Mouse (Mus musculus) CH12.LX (cell line): ENCODE measurements around the gene Rnf43. TPM values are rescaled to one million over a fixed set of nuclear protein-coding genes. Genes with fewer than 3 reads are reported as not detected.

Experiments
- DNase-seq: peaks from one replicate; pipeline ENCODE4 v3.0.0-alpha.2; 2013; ENCODE audit errors: extremely low read depth
- H3K27ac ChIP-seq: 2 replicates; pipeline ENCODE4 v1.5.1; 2012; ENCODE audit warnings: low read depth, mild to moderate bottlenecking, control low read depth, moderate library complexity; ENCODE audit not compliant: insufficient read depth
- H3K27me3 ChIP-seq: replicated peaks from 2 replicates; pipeline ENCODE3; 2012; ENCODE audit warnings: inconsistent platforms
- H3K36me3 ChIP-seq, 2 experiments: replicated peaks in 1 of 2; 2 replicates each; pipeline versions ENCODE3 to v1.6.1; 2012; ENCODE audit warnings: inconsistent platforms in 1 of 2, low read length in 1 of 2, mild to moderate bottlenecking in 1 of 2, mixed read lengths in 1 of 2, moderate library complexity in 1 of 2; ENCODE audit not compliant: control insufficient read depth in 1 of 2, insufficient read depth in 1 of 2
- H3K4me1 ChIP-seq, 2 experiments: 2 replicates each; pipeline ENCODE4 v1.6.1; 2012; ENCODE audit warnings: inconsistent platforms in 1 of 2, moderate library complexity in 1 of 2; ENCODE audit not compliant: insufficient read depth in 2 of 2, control insufficient read depth in 1 of 2
- H3K4me2 ChIP-seq: 2 replicates; pipeline ENCODE4 v1.6.1; 2012; ENCODE audit warnings: low read depth, mild to moderate bottlenecking, control low read depth; ENCODE audit not compliant: poor library complexity, insufficient read depth, severe bottlenecking
- H3K4me3 ChIP-seq, 3 experiments: fragments of 150-350 bp in 1 of 3; sonication (generic) in 1 of 3; replicated peaks in 1 of 3; 2 replicates each; pipeline versions ENCODE3 to v1.5.1; 2011 to 2012; ENCODE audit warnings: low read depth in 2 of 3, low read length in 2 of 3, mild to moderate bottlenecking in 2 of 3, moderate library complexity in 2 of 3, control low read depth in 1 of 3, improper control_type of control experiment in 1 of 3, inconsistent platforms in 1 of 3, mixed read lengths in 1 of 3; ENCODE audit not compliant: poor library complexity in 1 of 3
- H3K79me2 ChIP-seq: replicated peaks from 2 replicates; pipeline ENCODE4 v1.6.1; 2012; ENCODE audit warnings: mild to moderate bottlenecking, moderate library complexity; ENCODE audit not compliant: control insufficient read depth, poor library complexity, insufficient read depth, severe bottlenecking; ENCODE audit errors: extremely low read depth
- H3K9ac ChIP-seq: 2 replicates; pipeline ENCODE4 v1.6.1; 2012; ENCODE audit warnings: low read depth, mild to moderate bottlenecking, control low read depth, moderate library complexity; ENCODE audit not compliant: insufficient read depth
- H3K9me3 ChIP-seq: replicated peaks from 2 replicates; pipeline ENCODE3; 2012; ENCODE audit warnings: low read length, inconsistent platforms, mixed read lengths
- BHLHE40 ChIP-seq: IDR thresholded peaks from 2 replicates; pipeline ENCODE4 v1.6.1; 2011; ENCODE audit warnings: mild to moderate bottlenecking, low read depth, low read length, improper control_type of control experiment
- CHD2 ChIP-seq: IDR thresholded peaks from 2 replicates; pipeline ENCODE4 v1.6.1; 2011; ENCODE audit warnings: low read length, improper control_type of control experiment
- E2F4 ChIP-seq: IDR thresholded peaks from 2 replicates; pipeline ENCODE4 v1.6.1; 2011; ENCODE audit warnings: low read depth, low read length, improper control_type of control experiment; ENCODE audit not compliant: insufficient replicate concordance
- ELF1 ChIP-seq: IDR thresholded peaks from 2 replicates; pipeline ENCODE4 v1.6.1; 2014; ENCODE audit warnings: low read depth, mild to moderate bottlenecking, inconsistent platforms, low read length, improper control_type of control experiment
- ETS1 ChIP-seq: conservative IDR thresholded peaks from 2 replicates; pipeline ENCODE4 v1.6.1; 2012; ENCODE audit warnings: low read depth, mild to moderate bottlenecking, inconsistent platforms, low read length, improper control_type of control experiment, moderate library complexity
- GABPA ChIP-seq: IDR thresholded peaks from 2 replicates; pipeline ENCODE4 v1.6.1; 2012; ENCODE audit warnings: low read depth, low read length, improper control_type of control experiment, inconsistent platforms; ENCODE audit not compliant: insufficient replicate concordance
- HCFC1 ChIP-seq: IDR thresholded peaks from 2 replicates; pipeline ENCODE4 v1.6.1; 2012; ENCODE audit warnings: low read depth, mild to moderate bottlenecking, inconsistent platforms, low read length, improper control_type of control experiment
- IRF4 ChIP-seq: IDR thresholded peaks from 2 replicates; pipeline ENCODE4 v1.6.1; 2014; ENCODE audit warnings: low read depth, mild to moderate bottlenecking, inconsistent platforms, low read length, improper control_type of control experiment
- JUN ChIP-seq: IDR thresholded peaks from 2 replicates; pipeline ENCODE4 v1.6.1; 2011; ENCODE audit warnings: low read depth, mild to moderate bottlenecking, low read length, improper control_type of control experiment, moderate library complexity; ENCODE audit not compliant: insufficient read depth
- JUND ChIP-seq: conservative IDR thresholded peaks from 2 replicates; pipeline ENCODE4 v1.6.1; 2011; ENCODE audit warnings: low read depth, low read length, improper control_type of control experiment
- KAT2A ChIP-seq: IDR thresholded peaks from 2 replicates; pipeline ENCODE4 v1.6.1; 2012; ENCODE audit warnings: low read length, improper control_type of control experiment, inconsistent platforms; ENCODE audit not compliant: insufficient replicate concordance
- MAFK ChIP-seq: IDR thresholded peaks from 2 replicates; pipeline ENCODE4 v1.6.1; 2011; ENCODE audit warnings: low read length, improper control_type of control experiment; ENCODE audit not compliant: insufficient replicate concordance
- MAX ChIP-seq: IDR thresholded peaks from 2 replicates; pipeline ENCODE4 v1.6.1; 2011; ENCODE audit warnings: low read length, improper control_type of control experiment
- MEF2A ChIP-seq: IDR thresholded peaks from 2 replicates; pipeline ENCODE4 v1.6.1; 2014; ENCODE audit warnings: low read depth, mild to moderate bottlenecking, inconsistent platforms, low read length, improper control_type of control experiment, borderline replicate concordance
- MYC ChIP-seq: IDR thresholded peaks from 2 replicates; pipeline ENCODE4 v1.6.1; 2011; ENCODE audit warnings: low read depth, mild to moderate bottlenecking, improper control_type of control experiment, low read length
- NELFE ChIP-seq: IDR thresholded peaks from 2 replicates; pipeline ENCODE4 v1.6.1; 2011; ENCODE audit warnings: low read depth, low read length, improper control_type of control experiment
- NRF1 ChIP-seq: IDR thresholded peaks from 2 replicates; pipeline ENCODE4 v1.6.1; 2014; ENCODE audit warnings: low read depth, mild to moderate bottlenecking, inconsistent platforms, low read length, improper control_type of control experiment, moderate library complexity
- POLR2A ChIP-seq: IDR thresholded peaks from 2 replicates; pipeline ENCODE4 v1.6.1; 2011; ENCODE audit warnings: low read depth, mild to moderate bottlenecking, improper control_type of control experiment, low read length
- RAD21 ChIP-seq: IDR thresholded peaks from 2 replicates; pipeline ENCODE4 v1.6.1; 2011; ENCODE audit warnings: low read depth, mild to moderate bottlenecking, low read length, improper control_type of control experiment, moderate library complexity
- RCOR1 ChIP-seq: conservative IDR thresholded peaks from 2 replicates; pipeline ENCODE4 v1.6.1; 2012; ENCODE audit warnings: low read depth, mild to moderate bottlenecking, inconsistent platforms, low read length, improper control_type of control experiment
- SIN3A ChIP-seq: IDR thresholded peaks from 2 replicates; pipeline ENCODE4 v1.6.1; 2012; ENCODE audit warnings: low read length, improper control_type of control experiment, inconsistent platforms
- SMC3 ChIP-seq: IDR thresholded peaks from 2 replicates; pipeline ENCODE4 v1.6.1; 2011; ENCODE audit warnings: low read depth, low read length, improper control_type of control experiment
- TBP ChIP-seq: conservative IDR thresholded peaks from 2 replicates; pipeline ENCODE4 v1.6.1; 2011; ENCODE audit warnings: low read depth, low read length, improper control_type of control experiment
- ZKSCAN1 ChIP-seq: IDR thresholded peaks from 2 replicates; pipeline ENCODE4 v1.6.1; 2012; ENCODE audit warnings: low read depth, inconsistent platforms, low read length, improper control_type of control experiment, borderline replicate concordance
- ZMIZ1 ChIP-seq: IDR thresholded peaks from 2 replicates; pipeline ENCODE4 v1.6.1; 2012; ENCODE audit warnings: low read depth, mild to moderate bottlenecking, inconsistent platforms, low read length, improper control_type of control experiment
- ZNF384 ChIP-seq: IDR thresholded peaks from 2 replicates; pipeline ENCODE4 v1.6.1; 2012; ENCODE audit warnings: low read depth, low read length, improper control_type of control experiment, inconsistent platforms
- dilution Hi-C: fragments of 300-500 bp; cut with MboI; formaldehyde crosslinking; loops from 2 replicates; pipeline ENCODE4 v1.14.3; 2020; ENCODE audit warnings: low sequenced_read_pairs; ENCODE audit not compliant: extremely low pct_unique_long_range_greater_than_20kb, extremely low pct_ligation_motif_present
- in situ Hi-C: fragments of 300-500 bp; cut with MboI; formaldehyde crosslinking; loops from 3 replicates; pipeline ENCODE4 v1.14.3; 2019; ENCODE audit warnings: low sequenced_read_pairs, low pct_ligation_motif_present, low pct_unique_long_range_greater_than_20kb, mixed read lengths
- polyA plus RNA-seq: library from polyadenylated mRNA; unstranded; fragments of >175 nt; gene quantifications from 2 replicates; pipeline ENCODE4 v1.2.1, GENCODE M21; 2012; ENCODE audit warnings: low read depth; ENCODE audit not compliant: insufficient read length
- total RNA-seq, 2 experiments: library from RNA; depleted of rRNA; stranded (reverse); fragments of 300-350 nt in 1 of 2; fragments of >200 nt in 1 of 2; gene quantifications; 2 replicates each; pipeline ENCODE4 v1.2.3; 2012 to 2014

Gene Rnf43
- total and polyA plus RNA-seq, 3 experiments: 12.2 to 27.7 (median 26.3) TPM

DNA sequence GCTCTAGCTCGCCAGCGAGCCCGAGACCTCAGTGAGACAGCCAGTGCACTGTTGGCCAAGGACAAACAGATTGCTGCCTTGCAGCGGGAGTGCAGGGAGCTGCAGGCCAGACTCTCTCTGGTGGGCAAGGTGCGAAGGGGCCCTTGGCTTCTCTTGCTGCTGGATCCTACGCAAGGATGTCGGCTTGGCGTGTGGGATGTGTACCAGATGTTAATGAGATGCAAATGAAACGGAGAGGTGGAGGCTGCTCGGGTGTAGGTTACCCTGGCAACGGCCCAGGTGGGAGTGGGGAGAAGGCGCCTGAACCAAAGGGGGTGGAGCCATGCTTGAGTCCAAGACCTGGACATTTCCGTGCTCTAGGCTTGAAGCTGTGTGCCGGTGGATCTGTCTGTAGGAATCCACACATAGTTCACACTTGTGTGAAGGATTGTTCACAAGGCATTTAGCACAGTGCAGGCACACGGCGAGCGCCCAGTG lies 101.0 kb downstream of the Rnf43 start:
- peaks cover 9 to 38% of the 10 kb centered on the region in 2 experiments; a peak in 3 of 4 replicates for H3K4me1 ChIP-seq
- H3K79me2 ChIP-seq: no peaks in the 10 kb centered on the region
- dilution Hi-C loops: no loop called here
- peaks cover 32 to 65% of the 10 kb centered on the region in 2 experiments for H3K36me3 ChIP-seq
- no peaks in the 10 kb centered on the region for H3K27me3 ChIP-seq
- no peak overlapping the region for H3K4me2 ChIP-seq
- H3K4me3 ChIP-seq: no peak overlapping the region
- no peak for DNase-seq
- peaks cover 7% of the 10 kb centered on the region for H3K9me3 ChIP-seq
- no peak overlapping the region for H3K9ac ChIP-seq
- H3K27ac ChIP-seq: no peak overlapping the region
- in situ Hi-C loops: no loop called here
- TF ChIP-seq SIN3A (no peak), MYC (no peak), MEF2A (no peak), POLR2A (no peak), NRF1 (no peak), ELF1 (no peak), ZNF384 (no peak), RAD21 (no peak), IRF4 (no peak), ZKSCAN1 (no peak), JUND (no peak), MAFK (no peak), SMC3 (no peak), KAT2A (no peak), ZMIZ1 (no peak), JUN (no peak), RCOR1 (no peak), HCFC1 (no peak), NELFE (no peak)
- TF ChIP-seq, all 38 proteins: peak for 0

- Histone ChIP-seq H3K27ac (no peak overlapping the region), H3K79me2 (no peaks in the 10 kb centered on the region), H3K9ac (no peak overlapping the region), H3K4me1 (peaks cover 9 to 33% of the 10 kb centered on the region in 2 experiments; a peak in 3 of 4 replicates), H3K36me3 (peaks cover 33 to 72% of the 10 kb centered on the region in 2 experiments), H3K9me3 (peaks cover 7% of the 10 kb centered on the region), H3K27me3 (no peaks in the 10 kb centered on the region), H3K4me3 (no peak overlapping the region), H3K4me2 (no peak overlapping the region)
- DNase-seq: no peak
- in situ Hi-C loops: no loop called here
- dilution Hi-C loops: no loop called here
- TF ChIP-seq BHLHE40: no peak
- no peak for TF ChIP-seq MAX
- no peak for TF ChIP-seq GABPA
- no peak for TF ChIP-seq HCFC1
- no peak for TF ChIP-seq CHD2
- TF ChIP-seq NRF1: no peak
- TF ChIP-seq POLR2A: no peak
- no peak for TF ChIP-seq ZKSCAN1
- no peak for TF ChIP-seq E2F4
- no peak for TF ChIP-seq MYC
- TF ChIP-seq MAFK: no peak
- TF ChIP-seq ETS1: no peak
- TF ChIP-seq KAT2A: no peak
- TF ChIP-seq TBP: no peak
- TF ChIP-seq SIN3A: no peak
Measured at GRCm38 (mm10) chr11:87763988-87764876, 101.7 kb downstream of the Rnf43 start.
